Mouse (Mus musculus) frontal cortex, adult 2 months (tissue): ENCODE results near the gene Pah. TPM values are rescaled to one million over a fixed set of nuclear protein-coding genes. Genes with fewer than 3 reads are reported as not detected.
A peak's percentile ranks its signal among the peaks of the same experiment; 100 is the strongest.

Source experiments
- DNase-seq, 2 experiments: peaks; one replicate each; pipeline ENCODE4 v3.0.0; 2022; ENCODE audit warnings: low spot score in 1 of 2; ENCODE audit errors: extremely low spot score in 1 of 2
- polyA plus RNA-seq: library from polyadenylated mRNA; depleted of rRNA; stranded (reverse); fragments of >200 nt; gene quantifications from 2 replicates; pipeline ENCODE4 v1.2.3, GENCODE M21; 2012

Gene Pah
- polyA plus RNA-seq, 1 experiment = 0.06 TPM

DNA sequence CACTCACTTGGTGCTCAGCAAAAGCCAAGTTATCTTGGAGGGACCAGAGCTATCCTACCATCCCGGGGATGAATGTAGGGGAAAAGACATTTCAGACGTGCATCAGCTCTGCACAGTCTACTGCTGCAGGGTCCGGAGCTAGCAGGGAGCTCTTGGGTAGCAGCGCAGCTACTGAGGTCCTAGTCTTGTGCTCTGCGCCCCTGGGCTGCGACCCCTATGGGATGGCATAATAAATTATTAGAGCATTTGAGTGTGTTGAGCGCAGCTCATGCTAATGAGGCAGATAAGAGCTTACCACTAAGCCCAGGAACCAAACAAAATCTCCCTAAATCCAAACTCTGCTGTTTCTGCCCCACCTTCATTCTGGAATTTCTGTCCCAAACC, 19.9 kb upstream of the Pah start:
- no peak for DNase-seq

DNA sequence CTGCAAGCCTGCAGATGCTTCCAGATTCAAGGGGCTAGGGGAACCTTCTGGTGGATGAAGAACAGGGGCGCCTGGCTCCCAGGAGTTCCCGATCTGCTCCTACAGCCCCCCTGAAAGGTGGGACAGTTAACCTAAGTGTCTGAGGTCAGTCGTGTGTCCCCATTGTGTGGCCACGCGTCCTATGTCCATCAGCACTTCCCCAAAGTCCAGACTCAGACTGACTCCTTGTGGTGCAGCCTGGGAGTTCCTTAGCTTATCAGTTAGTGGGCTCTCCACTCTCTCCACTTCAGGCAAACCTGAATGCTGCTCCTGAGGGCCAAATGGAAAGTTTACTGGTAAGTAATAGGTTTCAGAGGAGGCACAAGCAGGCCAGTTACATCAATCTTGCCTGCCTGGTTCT, 19.3 kb upstream of the Pah start:
- DNase-seq = no peak

DNA sequence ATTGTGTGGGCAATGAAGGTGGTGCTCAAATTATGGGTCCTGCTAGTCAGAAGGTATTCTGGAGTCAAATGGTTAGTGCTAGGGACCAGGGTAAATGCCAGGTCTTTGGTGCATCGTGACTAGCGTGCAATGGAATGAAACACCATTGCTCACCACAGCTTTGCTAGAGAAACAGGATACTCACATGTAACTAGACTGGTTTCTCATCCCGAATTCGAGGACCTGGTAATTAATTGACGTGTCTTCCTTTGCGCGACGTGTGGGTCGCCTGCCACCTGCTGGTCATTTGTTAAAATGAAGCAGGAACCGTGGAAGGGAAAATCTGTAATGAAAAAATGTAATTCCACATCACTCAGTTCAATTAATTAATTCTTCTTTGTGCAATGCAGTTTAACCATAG, 17.6 kb upstream of the Pah start:
- DNase-seq = peak in 1 of 2 experiments; percentile 86

DNA sequence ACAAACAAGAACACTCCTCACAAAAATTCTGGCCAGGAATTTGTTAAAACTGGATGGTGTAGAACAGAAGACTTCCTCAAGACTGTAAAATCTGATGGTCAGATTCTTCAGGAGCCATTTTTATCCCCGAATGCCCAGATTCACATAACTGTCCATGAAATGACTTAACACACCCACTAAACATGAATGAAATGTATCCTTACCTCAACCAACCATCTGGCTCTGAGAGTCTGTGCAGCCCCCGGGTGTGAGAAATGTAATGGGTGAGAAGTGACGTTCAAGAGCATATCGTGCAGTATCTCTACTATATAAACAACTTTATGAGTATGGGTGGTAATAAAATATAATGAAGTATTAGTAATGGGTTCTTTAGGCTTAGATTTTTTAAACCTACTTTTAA, 13.0 kb upstream of the Pah start:
- peak in 1 of 2 experiments; percentile 66 for DNase-seq

DNA sequence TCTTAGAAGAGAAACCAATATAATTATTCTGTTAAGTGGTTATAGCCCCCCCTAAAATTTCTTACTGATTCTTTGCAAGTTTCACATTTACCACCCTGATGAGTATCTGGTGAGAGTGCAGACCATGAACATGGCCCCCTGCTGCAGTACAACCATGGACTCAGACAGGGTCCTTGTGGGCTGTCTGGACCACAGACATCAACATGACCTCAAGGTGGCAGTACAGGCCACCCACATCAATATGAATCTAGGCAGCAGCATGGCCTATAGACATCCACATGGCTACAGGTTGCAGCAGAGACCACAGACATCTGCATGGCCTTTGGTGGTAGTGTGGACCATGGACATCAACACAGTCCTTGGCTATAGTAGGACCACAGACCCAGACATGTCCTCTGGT, 8.5 kb upstream of the Pah start:
- DNase-seq = no peak

DNA sequence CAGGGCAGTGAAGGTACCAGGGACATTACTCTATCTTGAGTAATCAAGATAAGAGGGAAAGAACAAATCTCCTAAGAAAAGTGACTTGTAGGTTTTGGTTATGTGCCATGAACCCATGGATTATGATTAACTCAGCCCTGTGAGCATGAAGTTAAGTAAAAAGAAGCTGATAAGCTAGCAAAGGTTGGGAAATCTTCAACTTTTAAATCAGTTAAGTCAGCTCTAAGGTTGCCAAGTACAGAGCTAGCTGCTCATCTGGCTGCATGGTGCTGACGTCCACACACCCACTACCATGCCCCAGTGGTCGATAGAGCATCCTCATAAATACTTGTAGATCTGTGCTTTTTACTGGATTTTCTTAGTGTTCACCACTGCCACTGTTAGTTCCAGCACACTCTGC, 3.0 kb upstream of the Pah start:
- no peak for DNase-seq

DNA sequence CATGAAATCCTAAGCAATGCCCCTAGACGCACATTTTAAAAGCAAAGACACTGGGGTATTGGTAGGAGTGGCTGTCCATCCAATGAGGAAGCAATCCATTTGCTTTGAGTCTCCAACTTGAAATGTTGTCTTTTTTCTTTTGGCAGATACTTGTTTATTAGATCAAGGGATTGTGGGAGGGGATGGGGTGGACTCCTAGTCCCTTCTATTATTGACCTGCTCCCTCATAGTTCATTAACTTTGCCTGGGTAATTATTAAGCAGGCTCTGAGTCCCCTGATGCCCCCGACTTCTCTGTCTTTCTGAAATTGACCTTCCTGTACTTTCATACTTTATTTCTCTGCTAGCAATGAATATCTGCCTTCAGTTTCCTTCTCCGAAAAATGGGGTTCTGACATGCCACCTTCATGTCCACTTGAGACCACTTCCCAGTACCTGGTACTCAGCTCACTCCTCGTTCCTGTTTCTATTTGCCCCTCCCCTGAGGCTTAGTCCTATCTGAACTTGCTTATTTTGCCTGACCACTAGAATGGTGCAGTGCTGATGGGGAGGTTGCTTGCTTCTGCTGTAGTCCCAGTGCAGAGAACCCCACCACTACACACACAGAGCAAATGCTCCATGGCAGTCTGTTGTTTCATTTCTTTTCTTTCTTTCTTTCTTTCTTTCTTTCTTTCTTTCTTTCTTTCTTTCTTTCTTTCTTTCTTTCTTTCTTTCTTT, 1.0 kb upstream of the Pah start:
- DNase-seq = no peak

DNA sequence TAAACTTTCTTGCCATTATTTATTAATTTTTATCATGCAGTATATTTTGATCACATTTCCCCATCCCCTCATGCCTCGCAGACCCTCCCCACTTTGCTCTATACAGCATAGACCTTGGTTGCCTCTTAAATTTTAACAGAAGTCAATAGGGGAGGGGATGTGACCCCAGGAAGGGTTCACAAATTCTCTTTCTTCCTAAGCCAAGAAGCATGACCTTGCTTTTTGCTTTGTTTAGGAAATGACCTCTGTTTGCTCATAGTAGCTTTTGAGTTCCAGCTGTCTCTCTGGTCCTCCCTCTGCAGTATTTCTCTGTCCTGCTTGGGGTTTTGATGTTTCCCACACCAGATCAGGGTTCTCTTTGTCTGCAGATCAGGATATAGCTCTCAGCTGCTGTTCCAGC, 12.6 kb downstream of the Pah start:
- no peak for DNase-seq

DNA sequence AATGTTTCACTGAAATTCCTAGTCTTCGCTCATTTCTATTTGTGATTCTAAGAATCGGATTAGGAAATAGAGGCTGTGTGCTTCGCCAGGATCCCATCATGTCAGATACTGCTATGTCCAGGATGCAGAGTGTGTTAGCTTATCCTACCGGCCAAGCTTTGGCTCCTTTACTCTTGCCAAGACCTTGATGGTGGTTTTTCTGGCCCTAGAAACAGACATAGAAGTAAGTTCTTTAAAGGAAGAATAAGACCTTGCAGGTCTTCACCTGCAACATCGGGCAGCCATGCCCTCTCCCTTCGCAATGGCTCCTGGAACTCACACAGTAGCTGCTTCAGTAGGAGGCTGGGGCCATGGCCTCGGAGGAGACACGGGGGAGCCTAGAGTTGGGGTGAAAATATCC, 24.2 kb downstream of the Pah start:
- no peak for DNase-seq

DNA sequence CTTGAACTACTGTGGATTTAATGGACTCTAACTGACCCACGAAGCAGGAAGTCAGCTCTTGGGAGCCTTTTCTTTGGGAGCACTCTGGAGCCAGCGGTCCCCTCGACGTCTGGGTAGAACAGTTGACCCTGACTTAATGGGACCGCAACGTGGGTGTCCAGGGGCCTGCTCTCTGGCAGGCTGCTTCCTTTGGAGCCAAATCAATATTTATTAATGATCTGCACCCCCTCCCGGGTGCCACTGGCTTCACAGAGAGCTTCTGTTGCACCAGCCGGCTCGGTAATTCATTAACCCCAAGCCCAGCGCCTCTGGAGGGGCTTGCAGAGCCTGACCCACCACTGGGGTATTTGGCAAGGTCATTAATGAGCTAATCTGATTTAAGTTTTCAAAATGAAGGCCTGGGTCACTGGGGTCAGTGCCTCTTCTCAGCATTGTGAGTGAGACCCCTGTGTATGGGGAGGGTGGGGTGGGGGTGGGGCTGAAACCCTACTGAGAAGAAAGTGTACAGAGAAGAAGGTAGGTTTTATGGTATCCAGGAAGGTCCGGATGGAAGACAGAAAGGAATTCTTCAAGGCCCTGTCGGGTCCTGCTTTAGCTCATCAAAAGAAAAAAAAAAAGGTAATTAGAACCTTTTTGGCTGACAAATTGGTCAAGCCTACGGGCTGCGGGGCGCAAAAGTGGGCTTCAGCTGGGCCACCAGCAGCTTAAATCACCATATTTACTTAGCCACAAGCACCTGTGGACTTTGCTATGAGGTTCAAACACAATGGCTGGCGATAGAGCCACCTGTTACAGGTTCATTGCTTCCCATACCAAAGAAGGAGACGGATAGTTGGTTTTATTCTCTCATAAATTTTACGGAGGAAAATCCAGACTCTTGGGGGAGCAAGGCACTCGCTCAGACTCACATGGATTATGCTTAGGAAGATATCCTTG, 25.0 kb downstream of the Pah start:
- no peak for DNase-seq

DNA sequence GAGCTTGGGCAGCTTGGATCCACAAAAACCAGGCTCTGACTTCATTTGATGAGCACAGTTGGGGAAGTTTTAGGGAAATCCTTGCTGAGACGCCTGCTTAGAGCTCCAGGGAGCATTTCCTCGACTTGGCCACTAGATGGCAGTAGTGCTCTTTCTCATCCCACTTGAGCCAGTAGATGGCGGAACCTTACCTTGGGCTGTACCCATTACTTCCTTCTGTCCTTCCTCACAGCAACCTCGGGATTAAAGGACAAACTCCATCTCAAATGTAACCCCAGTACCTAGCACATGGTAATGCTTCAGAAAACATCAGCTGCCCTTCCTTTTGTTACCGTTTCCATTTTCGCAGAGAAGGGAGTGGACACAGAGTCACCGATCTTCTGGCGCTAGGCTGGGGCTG, 31.1 kb downstream of the Pah start:
- peak in 1 of 2 experiments; percentile 82 for DNase-seq

DNA sequence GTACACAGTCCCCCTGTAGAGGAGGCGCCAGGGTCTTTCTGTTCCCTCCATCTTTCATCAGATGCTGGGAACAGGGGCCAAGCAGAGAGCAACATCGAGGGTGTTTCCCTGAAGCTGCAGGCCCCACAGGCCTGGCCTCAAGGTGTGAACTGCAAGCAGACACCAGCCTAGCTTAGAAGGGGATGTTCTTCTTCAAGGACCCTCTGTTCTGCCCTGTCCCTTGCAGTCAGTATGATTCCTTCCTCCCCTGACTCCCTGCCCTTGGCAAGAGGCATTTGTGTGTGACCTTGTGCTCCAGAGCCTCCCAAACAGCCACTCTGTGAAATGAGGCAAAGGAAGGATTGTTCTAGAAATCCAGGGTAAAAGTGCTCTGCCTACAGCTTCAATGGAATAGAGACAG, 34.8 kb downstream of the Pah start:
- DNase-seq = no peak

DNA sequence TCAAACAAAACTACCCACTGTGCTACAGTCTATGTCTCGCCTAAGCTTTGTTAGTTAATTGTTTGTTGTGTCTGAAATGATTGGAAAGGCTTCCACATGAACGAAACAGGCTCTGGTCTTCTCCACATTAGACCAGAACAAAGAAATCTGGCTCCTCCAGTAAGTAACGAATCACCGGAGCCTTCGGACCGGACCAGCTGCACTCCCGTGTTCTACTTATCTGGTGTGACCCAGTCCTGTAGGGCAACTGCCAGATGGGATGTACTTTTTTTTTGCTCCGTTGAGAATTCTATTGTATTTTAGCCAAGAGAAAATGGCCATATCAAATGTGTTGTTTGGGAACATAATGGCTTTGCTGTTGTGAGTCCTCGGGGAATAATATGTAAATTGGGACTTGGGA, 42.2 kb downstream of the Pah start:
- no peak for DNase-seq

DNA sequence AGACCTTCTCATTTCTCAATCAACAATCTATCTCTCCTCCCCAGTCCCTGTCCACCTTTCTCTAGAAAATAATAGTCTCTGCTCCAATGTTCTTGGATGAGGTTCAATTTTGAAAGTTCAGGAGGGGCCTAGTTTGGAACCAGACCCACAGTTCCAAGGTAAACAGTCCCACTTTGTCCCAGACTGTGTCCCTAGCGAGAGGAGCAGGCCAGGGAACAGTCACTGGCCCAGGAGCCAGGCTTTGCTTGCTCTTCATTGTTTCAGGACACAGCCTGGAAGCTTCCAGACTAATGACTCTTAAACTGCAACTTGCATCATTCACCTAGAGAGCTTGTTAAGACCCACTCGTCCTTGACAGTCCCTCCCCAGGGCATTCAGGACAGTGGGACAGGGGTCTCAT, 44.1 kb downstream of the Pah start:
- no peak for DNase-seq

DNA sequence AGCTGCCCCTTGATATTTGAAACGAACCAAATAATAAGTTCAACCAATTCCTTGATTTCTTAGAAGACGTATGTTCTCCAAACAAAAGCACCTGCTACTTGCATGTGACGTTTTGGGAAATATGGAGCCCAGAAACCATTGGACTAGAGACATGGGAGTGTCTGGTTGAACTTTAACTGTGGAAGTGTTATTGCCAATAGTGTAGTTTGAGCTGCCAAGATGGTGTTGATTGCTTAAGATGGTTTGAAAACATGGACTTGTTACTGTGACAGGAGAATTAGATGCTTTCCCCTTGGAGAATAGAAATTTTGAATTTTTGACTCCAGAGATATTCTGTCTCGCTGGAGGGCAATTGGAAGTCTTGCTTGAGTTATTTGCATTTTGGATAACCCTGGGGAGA, 50.9 kb downstream of the Pah start:
- DNase-seq = no peak

DNA sequence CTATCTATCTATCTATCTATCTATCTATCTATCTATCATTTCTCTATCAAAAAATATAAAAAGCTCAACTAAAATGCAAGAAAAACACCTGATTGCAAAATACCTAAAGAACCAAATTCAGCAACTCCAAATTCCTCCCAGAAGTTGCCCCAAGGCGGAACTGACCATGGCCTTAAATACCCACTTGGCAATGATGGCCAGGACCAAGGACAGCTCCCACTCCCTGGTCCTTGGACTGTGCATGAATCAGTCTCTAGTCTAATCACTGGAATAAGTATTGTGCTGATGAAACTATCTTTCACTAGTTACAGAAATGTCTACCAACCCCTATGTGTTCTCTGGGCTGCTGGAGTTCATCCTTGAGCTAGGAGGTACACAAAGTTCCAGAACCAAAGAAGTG, 65.1 kb downstream of the Pah start:
- no peak for DNase-seq

DNA sequence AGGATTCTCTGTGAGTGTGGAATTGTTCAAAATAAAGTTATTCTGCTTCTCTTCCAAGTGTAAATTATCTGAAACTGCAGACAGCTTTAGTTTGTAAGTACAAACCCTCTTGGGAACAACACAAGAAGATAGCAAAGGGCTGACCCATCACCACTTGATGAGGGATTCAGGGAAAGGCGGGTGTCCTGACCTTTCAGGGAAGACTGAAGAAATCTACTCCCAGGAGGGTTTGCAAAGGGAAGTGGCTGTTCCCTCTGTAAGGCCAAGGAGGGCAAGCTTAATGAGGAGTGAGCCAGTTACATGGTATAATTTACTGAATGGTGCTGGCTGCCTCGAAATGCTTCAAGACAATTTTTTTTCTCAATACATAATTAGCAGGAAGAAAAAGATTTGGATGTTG, 72.3 kb downstream of the Pah start:
- DNase-seq = no peak

DNA sequence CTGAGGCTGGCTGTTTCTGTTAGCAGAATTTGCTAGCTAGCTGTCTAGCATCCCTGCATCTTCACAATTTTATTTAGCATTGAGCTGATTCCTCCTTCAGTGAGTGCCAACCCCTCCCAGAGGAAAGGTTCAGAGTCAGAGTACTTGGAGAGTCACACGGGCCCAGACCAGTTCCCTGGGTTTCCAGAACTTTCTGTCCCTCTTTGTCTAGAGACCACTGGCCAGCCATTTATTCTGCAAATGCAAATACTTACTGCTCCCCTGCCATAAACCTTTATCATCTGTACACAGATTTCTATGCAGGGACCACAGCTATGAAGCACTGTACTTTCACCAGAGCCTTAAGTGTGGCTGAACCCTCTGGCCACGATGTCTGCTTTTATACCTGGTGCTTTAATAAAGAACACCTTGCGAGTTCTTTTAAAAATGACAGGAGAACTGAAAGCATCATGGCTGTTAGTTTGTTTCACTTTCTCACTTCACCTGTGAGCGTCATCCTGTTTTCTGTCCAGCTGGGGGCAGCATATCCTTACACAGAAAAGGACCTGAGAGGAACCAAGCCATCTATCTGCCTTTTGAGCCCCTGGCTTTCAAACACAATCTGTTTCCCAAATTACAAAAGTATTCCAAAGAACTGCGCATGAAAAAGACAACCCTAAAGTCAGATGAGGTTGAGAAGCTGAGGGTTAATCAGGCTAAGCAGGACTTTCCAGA, 74.9 kb downstream of the Pah start:
- DNase-seq = peak; percentile 15 to 69

DNA sequence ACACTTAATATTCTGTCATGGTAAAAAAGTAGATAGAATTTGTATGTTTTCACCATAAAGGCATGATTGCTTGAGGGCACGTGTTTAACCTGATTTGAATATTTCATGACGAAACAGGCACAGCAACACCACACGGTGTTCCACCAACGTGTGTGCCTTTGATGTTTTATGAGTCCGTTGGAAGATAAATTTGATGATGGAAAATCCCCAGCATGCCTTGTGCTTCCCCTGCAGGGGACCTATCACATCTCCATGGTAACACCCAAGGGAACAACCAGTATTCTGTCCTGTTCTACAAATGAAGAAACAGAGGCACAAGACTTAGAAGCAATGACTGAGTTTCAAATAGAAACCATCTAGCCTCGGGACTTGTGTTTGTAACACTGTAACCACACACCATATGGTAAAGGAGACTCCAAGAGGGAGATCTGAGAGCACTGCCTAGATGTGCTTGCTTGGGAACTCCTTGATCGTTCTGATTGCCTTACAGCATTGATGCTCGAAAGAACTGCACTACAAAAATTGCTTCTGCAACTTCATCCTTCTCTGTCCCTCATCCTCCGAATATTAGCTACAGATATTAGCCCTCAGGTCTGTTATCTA, 75.6 kb downstream of the Pah start:
- peak; percentile 11 to 57 for DNase-seq

DNA sequence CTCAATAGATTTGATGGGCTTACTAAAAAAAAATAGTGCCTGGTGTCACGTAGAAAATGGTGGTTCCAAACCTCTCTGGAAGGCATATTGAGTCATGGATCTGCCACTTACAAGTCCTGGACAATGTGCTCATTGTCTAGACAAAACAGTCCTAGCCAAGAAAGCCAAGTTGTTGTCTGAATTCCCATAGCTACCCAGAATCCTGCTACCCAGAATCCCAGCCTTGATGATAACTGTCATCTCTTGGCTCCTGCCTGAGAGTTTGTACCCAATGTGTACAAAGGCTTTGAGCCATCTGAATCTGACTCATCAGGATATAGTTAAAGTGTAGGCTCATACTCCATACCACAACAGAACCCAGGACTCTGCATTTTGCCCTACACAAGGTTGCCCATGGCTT, 80.6 kb downstream of the Pah start:
- DNase-seq = no peak

DNA sequence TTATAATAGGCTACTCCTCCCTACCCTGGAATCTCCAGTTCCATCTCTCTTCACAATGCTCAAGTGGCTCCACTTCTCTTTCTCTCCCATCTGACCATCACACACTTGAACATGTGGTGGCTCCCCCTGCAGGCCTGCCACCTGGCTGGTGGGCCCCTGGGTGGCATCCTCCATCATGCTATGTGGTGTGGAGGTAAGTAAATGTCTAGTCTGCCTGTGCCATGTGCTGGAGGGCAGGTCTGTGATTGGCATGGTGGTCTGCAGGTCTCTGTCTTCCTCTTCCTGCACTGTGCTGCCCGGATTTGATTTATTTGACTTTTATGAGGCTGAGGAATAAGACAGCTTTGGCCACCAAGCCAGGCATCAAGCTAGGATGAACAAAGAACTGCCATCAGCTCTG, 103.6 kb downstream of the Pah start:
- no peak for DNase-seq
